Mouse (Mus musculus): ENCODE results near the gene Ppp6r1.
"Not testable (repeated sequence)": the region's sequence is repeated elsewhere in the genome, so short reads cannot be mapped to it uniquely, and the experiment has no call there.

Ppp6r1 gene

DNA sequence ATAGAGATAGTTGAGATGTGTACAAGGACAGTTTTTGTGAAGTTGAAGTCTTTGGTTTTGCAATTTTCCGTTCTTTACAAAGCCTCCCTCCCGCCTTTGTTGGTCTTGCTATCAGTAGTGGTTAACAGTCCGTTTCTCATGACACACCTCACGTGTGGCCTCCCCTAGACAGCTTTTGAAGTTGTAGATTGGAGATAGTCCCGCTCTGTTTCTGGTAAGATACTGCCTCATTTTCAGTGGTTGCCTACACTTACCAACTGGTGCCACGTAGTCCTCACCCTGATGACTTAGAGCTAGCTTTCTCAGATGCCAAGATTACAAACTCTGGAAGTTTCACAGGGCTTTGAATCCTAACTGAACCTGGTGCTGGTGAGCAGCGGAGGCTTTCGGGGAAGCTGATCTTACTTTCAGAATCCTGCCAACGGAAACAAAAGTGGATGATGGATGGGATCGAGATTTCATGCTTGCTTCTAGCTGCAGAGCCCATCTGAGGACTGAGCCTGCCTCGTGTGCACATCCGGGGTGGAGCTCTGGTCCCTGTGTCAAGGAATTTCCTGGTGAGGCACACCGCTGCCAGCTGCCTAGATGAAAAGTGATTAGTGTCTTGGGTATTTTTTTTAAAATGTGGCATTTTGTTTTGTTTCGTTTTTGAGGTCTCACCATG, 44.9 kb downstream of the Ppp6r1 start:
- no peak for DNase-seq (ENCODE audit: low read depth, low spot score)

DNA sequence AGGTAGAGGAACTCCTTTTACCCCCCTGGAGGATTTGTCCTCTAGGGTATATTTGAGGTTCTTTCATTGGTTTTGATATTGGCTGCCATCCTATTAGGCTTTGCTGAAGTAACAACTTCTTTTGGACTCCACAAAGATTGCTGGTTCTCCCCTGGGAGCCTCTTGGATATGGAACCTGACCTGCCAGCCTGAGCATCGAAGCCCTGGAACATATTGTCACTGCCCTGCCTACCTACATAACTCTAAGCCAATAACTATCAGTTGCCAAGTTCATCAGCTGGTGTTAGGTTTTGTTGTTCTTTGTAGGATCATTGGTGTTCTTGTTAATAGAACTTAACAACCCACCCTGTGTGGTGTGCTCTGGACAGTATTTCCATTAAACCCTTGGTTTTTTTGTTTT, 45.9 kb downstream of the Ppp6r1 start:
- DNase-seq (ENCODE audit: low read depth, low spot score): no peak

DNA sequence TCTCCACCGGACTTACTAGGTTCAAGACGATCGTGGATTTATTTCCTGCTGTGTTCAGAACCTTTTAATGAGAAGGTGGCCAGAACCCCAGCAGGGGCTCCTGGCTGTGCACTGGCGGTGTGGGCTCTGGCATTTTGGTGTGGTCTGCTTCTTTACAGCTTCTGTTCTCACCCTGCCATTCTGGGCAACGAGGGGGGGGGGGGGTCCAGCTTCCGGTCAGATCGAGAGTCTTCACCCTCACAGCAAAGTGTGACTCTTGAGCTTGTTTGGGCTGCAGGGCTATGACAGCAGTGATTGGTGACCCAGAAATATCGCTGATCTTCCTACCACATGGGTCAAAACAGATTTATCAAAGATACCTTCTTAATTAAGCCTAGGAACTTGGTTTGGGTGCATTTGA, 46.4 kb downstream of the Ppp6r1 start:
- DNase-seq (ENCODE audit: low read depth, low spot score): no peak

DNA sequence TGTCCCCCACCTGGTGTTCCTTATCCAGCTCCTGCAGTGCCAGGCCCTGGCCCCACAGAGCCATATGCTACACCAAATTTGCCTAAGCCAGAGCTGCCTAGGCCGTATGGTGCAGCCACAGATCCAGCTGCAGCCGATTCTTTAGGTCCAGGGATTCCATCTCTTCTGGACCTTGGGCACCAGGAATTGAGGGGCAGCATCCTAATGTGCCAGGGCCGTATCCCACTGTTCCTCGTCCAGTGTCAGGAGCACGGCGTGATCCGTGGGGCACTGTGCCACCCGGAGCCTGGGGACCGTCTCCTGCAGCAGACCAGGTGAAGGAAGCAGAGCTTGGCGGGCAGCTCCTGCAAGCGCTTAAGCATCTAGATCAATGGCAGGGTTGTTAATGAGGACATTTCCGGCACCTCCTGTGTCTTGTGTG, 46.9 kb downstream of the Ppp6r1 start:
- no peak for DNase-seq (ENCODE audit: low read depth, low spot score)

DNA sequence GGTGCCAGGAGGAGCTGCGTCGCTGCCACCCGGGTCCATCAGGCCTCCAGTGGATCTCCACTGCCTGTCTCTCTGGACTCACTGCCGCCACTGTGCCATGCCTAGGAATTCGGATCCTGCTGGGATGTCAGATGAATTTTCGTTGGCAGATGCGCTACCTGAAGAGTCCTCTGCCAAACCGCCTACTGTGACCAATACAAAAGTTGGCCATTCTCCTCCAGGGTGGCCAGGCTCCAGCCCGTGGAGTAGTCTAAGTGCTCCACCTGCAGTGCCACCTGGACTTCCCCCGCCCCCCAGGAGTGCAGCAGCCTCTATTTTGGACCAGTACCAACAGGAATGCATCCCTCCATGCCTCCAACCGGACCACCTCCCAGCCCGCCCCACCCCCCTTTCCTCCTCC, 47.3 kb downstream of the Ppp6r1 start:
- DNase-seq (ENCODE audit: low read depth, low spot score): no peak

DNA sequence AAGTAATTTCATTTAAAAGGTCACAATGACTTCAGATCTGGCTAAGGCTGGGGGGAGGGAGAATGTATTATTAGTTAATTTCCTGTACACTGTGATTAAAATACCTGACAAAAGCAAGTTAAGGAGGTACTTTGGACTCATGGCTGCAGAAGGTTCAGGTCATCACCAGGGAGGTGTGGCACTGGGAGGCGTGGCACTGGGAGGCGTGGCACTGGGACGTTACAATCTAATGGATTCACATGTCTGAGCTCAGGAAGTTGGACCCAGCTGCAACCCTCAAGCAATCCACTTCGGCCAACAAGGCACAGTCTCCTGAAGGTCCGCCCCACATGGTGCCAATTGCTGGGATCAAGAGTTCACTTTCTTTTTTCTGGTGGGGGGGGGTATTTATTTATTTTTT, 50.8 kb downstream of the Ppp6r1 start:
- DNase-seq (ENCODE audit: low read depth, low spot score): no peak

DNA sequence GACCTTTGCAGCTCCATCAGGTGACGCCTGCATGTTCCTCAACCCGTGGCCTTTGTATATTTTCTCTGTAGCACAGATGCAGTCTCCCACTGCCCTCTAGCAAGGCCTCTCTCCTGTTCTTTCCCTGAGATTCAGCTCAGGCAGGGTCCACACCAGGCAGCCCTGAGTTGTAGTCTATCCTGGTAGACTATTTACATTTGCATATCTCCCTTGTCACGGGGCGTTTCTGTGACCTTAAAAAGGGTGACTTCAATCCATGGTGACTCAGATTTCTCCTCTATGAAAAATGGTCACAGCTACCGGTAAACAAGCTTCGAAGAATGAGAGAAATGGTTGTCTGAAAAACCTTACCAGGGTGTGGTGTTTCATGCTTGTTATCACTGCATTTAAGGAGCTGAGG, 54.9 kb downstream of the Ppp6r1 start, which contains the start of gene Ptprh:
Gene Ptprh (minus strand): TSS at position 169 of the 400 bp plus-strand sequence.
- DNase-seq (ENCODE audit: low read depth, low spot score): no peak

DNA sequence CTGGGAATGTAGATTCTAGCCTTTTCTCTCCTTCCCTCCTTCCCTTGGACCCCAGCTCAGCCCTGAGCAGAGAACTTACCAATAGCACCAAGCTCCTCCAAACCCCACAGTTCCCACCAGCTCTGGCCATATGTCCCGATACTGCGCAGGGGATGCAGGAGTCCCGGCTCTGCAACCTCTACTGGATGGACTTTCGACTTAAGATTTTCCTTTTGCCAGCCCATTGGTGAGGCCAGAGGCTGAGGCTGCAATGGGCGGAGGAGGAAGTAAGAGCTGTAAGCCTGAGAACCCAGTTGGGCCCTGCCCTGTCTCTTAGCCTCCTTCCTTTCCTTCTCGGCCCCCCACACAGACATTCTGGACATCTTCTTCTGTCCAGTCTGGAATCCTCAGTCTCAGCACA, 55.9 kb downstream of the Ppp6r1 start:
- DNase-seq (ENCODE audit: low read depth, low spot score): no peak

DNA sequence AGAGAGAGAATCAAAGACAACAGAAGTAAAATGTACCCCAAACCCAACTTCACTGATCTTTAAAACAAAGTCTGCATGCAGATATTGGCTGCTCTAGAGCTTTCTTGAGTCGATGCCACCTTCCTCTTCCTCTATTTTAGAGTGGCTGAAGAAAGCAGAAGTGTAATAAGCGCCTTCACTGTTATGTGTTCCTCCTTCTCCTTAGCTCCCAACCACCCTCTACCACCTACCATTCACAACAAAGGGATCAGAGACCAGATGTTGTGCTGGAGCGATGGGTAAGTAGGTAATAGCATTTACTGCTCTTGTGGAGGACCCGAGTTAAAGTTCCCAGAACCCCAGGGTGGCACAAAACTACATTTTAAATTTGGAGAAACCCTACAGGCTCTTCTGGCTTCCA, 61.8 kb downstream of the Ppp6r1 start:
- not testable (repeated sequence) for DNase-seq (ENCODE audit: low read depth, low spot score)

Measured in skeletal muscle tissue, adult 2 months (tissue).